Mouse (Mus musculus): ENCODE data around the gene Sis. TPM values are rescaled to one million over a fixed set of nuclear protein-coding genes. Genes with fewer than 3 reads are reported as not detected.

Gene Sis
- polyA plus RNA-seq, 1 experiment from 2014 or later, result not detected

GRCm38 (mm10) chr3:72858738-72859137 lies 108.9 kb downstream of the Sis start:
- Histone ChIP-seq H3K4me1 (ENCODE audit: control insufficient read depth, insufficient read depth, low read length) (no peaks in the 10 kb centered on the region), H3K9me3 (ENCODE audit: control insufficient read depth, low read depth, low read length) (no peaks in the 10 kb centered on the region), H3K27ac (ENCODE audit: low read length) (no peak overlapping the region), H3K9ac (replicated peaks; ENCODE audit: low read depth, low read length) (no peak overlapping the region), H3K36me3 (ENCODE audit: control insufficient read depth, insufficient read depth, low read length) (no peaks in the 10 kb centered on the region), H3K4me2 (replicated peaks; ENCODE audit: low read depth, low read length) (no peak overlapping the region), H3K27me3 (ENCODE audit: control insufficient read depth, insufficient read depth, low read length) (no peaks in the 10 kb centered on the region), H3K4me3 (ENCODE audit: low read depth, low read length) (no peak overlapping the region)
- no peak for ATAC-seq (ENCODE audit: insufficient number of reproducible peaks, insufficient read depth, low FRiP score, low read depth)
- 82% methylated on average over 3 of the region's 3 CpGs for WGBS

- no peaks in the 10 kb centered on the region for H3K36me3 ChIP-seq (ENCODE audit: control insufficient read depth, insufficient read depth, low read length)
- H3K27ac ChIP-seq (ENCODE audit: low read length), result no peak overlapping the region
- H3K9ac ChIP-seq (replicated peaks; ENCODE audit: low read depth, low read length), result no peak overlapping the region
- no peak for ATAC-seq (ENCODE audit: insufficient number of reproducible peaks, insufficient read depth, low FRiP score, low read depth)
- H3K4me1 ChIP-seq (ENCODE audit: control insufficient read depth, insufficient read depth, low read length), result no peaks in the 10 kb centered on the region
- H3K4me3 ChIP-seq (ENCODE audit: low read depth, low read length), result no peak overlapping the region
- no peaks in the 10 kb centered on the region for H3K27me3 ChIP-seq (ENCODE audit: control insufficient read depth, insufficient read depth, low read length)
- no peaks in the 10 kb centered on the region for H3K9me3 ChIP-seq (ENCODE audit: control insufficient read depth, low read depth, low read length)
- 78% methylated on average over 1 of the region's 1 CpGs for WGBS
- H3K4me2 ChIP-seq (replicated peaks; ENCODE audit: low read depth, low read length), result no peak overlapping the region
These were observed 112.3 kb downstream of the Sis start for GRCm38 (mm10) chr3:72855405-72855804.

- H3K4me3 ChIP-seq (ENCODE audit: low read depth, low read length), result no peak overlapping the region
- no peaks in the 10 kb centered on the region for H3K9me3 ChIP-seq (ENCODE audit: control insufficient read depth, low read depth, low read length)
- no peak overlapping the region for H3K4me2 ChIP-seq (replicated peaks; ENCODE audit: low read depth, low read length)
- no peaks in the 10 kb centered on the region for H3K36me3 ChIP-seq (ENCODE audit: control insufficient read depth, insufficient read depth, low read length)
- H3K27me3 ChIP-seq (ENCODE audit: control insufficient read depth, insufficient read depth, low read length), result no peaks in the 10 kb centered on the region
- no peak overlapping the region for H3K9ac ChIP-seq (replicated peaks; ENCODE audit: low read depth, low read length)
- 84% methylated on average over 2 of the region's 2 CpGs for WGBS
- no peak overlapping the region for H3K27ac ChIP-seq (ENCODE audit: low read length)
- H3K4me1 ChIP-seq (ENCODE audit: control insufficient read depth, insufficient read depth, low read length), result no peaks in the 10 kb centered on the region
- ATAC-seq (ENCODE audit: insufficient number of reproducible peaks, insufficient read depth, low FRiP score, low read depth), result no peak
These were observed 127.0 kb downstream of the Sis start for GRCm38 (mm10) chr3:72840641-72841040.

Other genes with a start within 250 kb of the Sis start
- 2.0 and 2.6 TPM in 2 replicates for gene Slitrk3, start 89.9 kb upstream of the Sis start, polyA plus RNA-seq (2014; fragmentation: Nextera tagmentation; extraction: Ambion mirVana)

All from stomach, embryonic 14.5 days (tissue).